Mouse (Mus musculus) ES-E14 (cell line): ENCODE measurements around the gene Gm49395.

ENCODE experiments used
- CHD2 ChIP-seq: IDR thresholded peaks from 2 replicates; pipeline ENCODE4 v1.6.1; 2014; ENCODE audit warnings: mild to moderate bottlenecking, low read depth, low read length, inconsistent platforms
- HCFC1 ChIP-seq: IDR thresholded peaks from 2 replicates; pipeline ENCODE4 v1.6.1; 2012; ENCODE audit warnings: low read length, inconsistent platforms, borderline replicate concordance; ENCODE audit not compliant: insufficient read depth
- ZC3H11A ChIP-seq: IDR thresholded peaks from 2 replicates; pipeline ENCODE4 v1.6.1; 2012; ENCODE audit warnings: low read depth, mild to moderate bottlenecking, inconsistent platforms, low read length, borderline replicate concordance

GRCm38 (mm10) chr13:115116930-115117621 lies 15.4 kb upstream of the Gm49395 start:
- TF ChIP-seq ZC3H11A (no peak), CHD2 (no peak), HCFC1 (no peak)
